Mouse (Mus musculus) hindbrain, embryonic 16.5 days (tissue): ENCODE data around the gene Ttn. TPM values are rescaled to one million over a fixed set of nuclear protein-coding genes. Genes with fewer than 3 reads are reported as not detected.

Experiments
- ATAC-seq: fragments of 200-750 bp; cut with Nextera tagmentation; 2 replicates; pipeline ENCODE4 v1.8.0; 2017; ENCODE audit warnings: moderate TSS enrichment, moderate library complexity
- H3K27ac ChIP-seq: fragments of 300-500 bp; sonication (generic); 2 replicates; pipeline ENCODE4 v1.5.1; 2014; ENCODE audit warnings: low read depth, mild to moderate bottlenecking, control low read depth, low read length, moderate library complexity
- H3K27me3 ChIP-seq: fragments of 300-500 bp; sonication (generic); replicated peaks from 2 replicates; pipeline ENCODE4 v1.6.1; 2014; ENCODE audit warnings: low read length; ENCODE audit not compliant: control insufficient read depth, insufficient read depth
- H3K36me3 ChIP-seq: fragments of 300-500 bp; sonication (generic); 2 replicates; pipeline ENCODE4 v1.6.1; 2014; ENCODE audit warnings: mild to moderate bottlenecking, low read length, moderate library complexity, mixed read lengths; ENCODE audit not compliant: control insufficient read depth, insufficient read depth
- H3K4me1 ChIP-seq: fragments of 300-500 bp; sonication (generic); 2 replicates; pipeline ENCODE4 v1.6.1; 2014; ENCODE audit warnings: low read depth, low read length; ENCODE audit not compliant: control insufficient read depth, insufficient read depth
- H3K4me2 ChIP-seq: fragments of 300-500 bp; sonication (generic); 2 replicates; pipeline ENCODE4 v1.6.1; 2014; ENCODE audit warnings: mild to moderate bottlenecking, low read length, control low read depth, moderate library complexity
- H3K4me3 ChIP-seq: fragments of 300-500 bp; sonication (generic); 2 replicates; pipeline ENCODE4 v1.5.1; 2014; ENCODE audit warnings: mild to moderate bottlenecking, low read length, control low read depth, moderate library complexity
- H3K9ac ChIP-seq: fragments of 300-500 bp; sonication (generic); 2 replicates; pipeline ENCODE4 v1.6.1; 2014; ENCODE audit warnings: low read depth, mild to moderate bottlenecking, control low read depth, low read length, moderate library complexity
- H3K9me3 ChIP-seq: fragments of 300-500 bp; sonication (generic); 2 replicates; pipeline ENCODE4 v1.6.1; 2014; ENCODE audit warnings: mild to moderate bottlenecking, low read length, moderate library complexity; ENCODE audit not compliant: control insufficient read depth
- WGBS: fragments of 180-500 bp; shearing (Covaris S2); extraction: QIAGEN DNeasy Blood & Tissue Kit; methylation state at CpG from one replicate; pipeline ENCODE4 v1.1.7; 2014; 5-methylcytosine and 5-hydroxymethylcytosine counted together
- polyA plus RNA-seq: library from polyadenylated mRNA; unstranded; fragments of >200 nt; fragmentation: Nextera tagmentation; extraction: Ambion mirVana; gene quantifications from 2 replicates; pipeline ENCODE4 v1.2.1, GENCODE M21; 2015

Ttn gene
- polyA plus RNA-seq, 1 experiment from 2014 or later = 0.41 TPM

GRCm38 (mm10) chr2:76655982-76656381, 326.4 kb downstream of the Ttn start:
- H3K27ac ChIP-seq = no peak overlapping the region
- H3K36me3 ChIP-seq = no peaks in the 10 kb centered on the region
- H3K4me2 ChIP-seq = no peak overlapping the region
- no peak overlapping the region for H3K9ac ChIP-seq
- H3K27me3 ChIP-seq = no peaks in the 10 kb centered on the region
- H3K4me3 ChIP-seq = no peak overlapping the region
- WGBS = 22% methylated on average over 1 of the region's 1 CpGs
- no peaks in the 10 kb centered on the region for H3K4me1 ChIP-seq
- ATAC-seq = no peak
- no peaks in the 10 kb centered on the region for H3K9me3 ChIP-seq

- Histone ChIP-seq H3K4me3 (no peak overlapping the region), H3K27me3 (no peaks in the 10 kb centered on the region), H3K36me3 (no peaks in the 10 kb centered on the region), H3K4me2 (no peak overlapping the region), H3K9ac (no peak overlapping the region), H3K9me3 (no peaks in the 10 kb centered on the region), H3K4me1 (no peaks in the 10 kb centered on the region), H3K27ac (no peak overlapping the region)
- 82% methylated on average over 3 of the region's 3 CpGs for WGBS
- ATAC-seq = no peak
Observed at GRCm38 (mm10) chr2:76655444-76655843, 326.9 kb downstream of the Ttn start.

GRCm38 (mm10) chr2:76654646-76655045, 327.7 kb downstream of the Ttn start:
- Histone ChIP-seq H3K4me1 (no peaks in the 10 kb centered on the region), H3K27ac (no peak overlapping the region), H3K4me2 (no peak overlapping the region), H3K27me3 (no peaks in the 10 kb centered on the region), H3K4me3 (no peak overlapping the region), H3K9me3 (no peaks in the 10 kb centered on the region), H3K9ac (no peak overlapping the region), H3K36me3 (no peaks in the 10 kb centered on the region)
- no peak for ATAC-seq
- WGBS = 79% methylated on average over 5 of the region's 5 CpGs

Other genes starting within 250 kb of the Ttn start
- 8.5 and 9.9 TPM in 2 replicates for gene Ccdc141, start 188.1 kb upstream of the Ttn start, polyA plus RNA-seq